Mouse (Mus musculus) embryonic facial prominence, embryonic 15.5 days (tissue): Measurements from ENCODE around the gene Akt1s1. TPM values are rescaled to one million over a fixed set of nuclear protein-coding genes. Genes with fewer than 3 reads are reported as not detected.

Experiments used
- ATAC-seq: fragments of 200-750 bp; cut with Nextera tagmentation; 2 replicates; pipeline ENCODE4 v1.8.0; 2017; ENCODE audit warnings: low read depth, moderate TSS enrichment; ENCODE audit not compliant: insufficient number of reproducible peaks, low FRiP score, low TSS enrichment
- H3K27ac ChIP-seq: fragments of 300-500 bp; sonication (generic); replicated peaks from 2 replicates; pipeline ENCODE4 v1.5.1; 2015; ENCODE audit warnings: mild to moderate bottlenecking, inconsistent platforms
- H3K27me3 ChIP-seq: fragments of 300-500 bp; sonication (generic); 2 replicates; pipeline ENCODE4 v1.6.1; 2015; ENCODE audit warnings: inconsistent platforms
- H3K36me3 ChIP-seq: fragments of 300-500 bp; sonication (generic); 2 replicates; pipeline ENCODE4 v1.6.1; 2015; ENCODE audit warnings: mild to moderate bottlenecking, inconsistent platforms
- H3K4me1 ChIP-seq: fragments of 300-500 bp; sonication (generic); 2 replicates; pipeline ENCODE4 v1.6.1; 2015; ENCODE audit warnings: inconsistent platforms
- H3K4me2 ChIP-seq: fragments of 300-500 bp; sonication (generic); replicated peaks from 2 replicates; pipeline ENCODE4 v1.6.1; 2015; ENCODE audit warnings: mild to moderate bottlenecking, inconsistent platforms
- H3K4me3 ChIP-seq: fragments of 300-500 bp; sonication (generic); replicated peaks from 2 replicates; pipeline ENCODE4 v1.5.1; 2015; ENCODE audit warnings: mild to moderate bottlenecking, inconsistent platforms
- H3K9ac ChIP-seq: fragments of 300-500 bp; sonication (generic); 2 replicates; pipeline ENCODE4 v1.6.1; 2015; ENCODE audit warnings: inconsistent platforms
- H3K9me3 ChIP-seq: fragments of 300-500 bp; sonication (generic); replicated peaks from 2 replicates; pipeline ENCODE4 v1.6.1; 2016; ENCODE audit warnings: inconsistent platforms
- WGBS: fragments of 180-500 bp; shearing (Covaris S2); methylation state at CpG from one replicate; pipeline ENCODE4 v1.1.7; 2015; 5-methylcytosine and 5-hydroxymethylcytosine counted together
- polyA plus RNA-seq: library from polyadenylated mRNA; unstranded; fragments of >200 nt; fragmentation: Nextera tagmentation; extraction: Ambion mirVana; gene quantifications from 2 replicates; pipeline ENCODE4 v1.2.1, GENCODE M21; 2015

Gene Akt1s1
- polyA plus RNA-seq, 1 experiment from 2014 or later = 127 TPM

GRCm38 (mm10) chr7:44864595-44865542, 16.1 kb downstream of the Akt1s1 start:
- no peaks in the 10 kb centered on the region for H3K27me3 ChIP-seq
- ATAC-seq = no peak
- no peak overlapping the region for H3K4me3 ChIP-seq
- no peaks in the 10 kb centered on the region for H3K9me3 ChIP-seq
- no peak overlapping the region for H3K9ac ChIP-seq
- H3K4me2 ChIP-seq = no peak overlapping the region
- peak overlapping the region; percentile 74 for H3K27ac ChIP-seq
- peaks cover 64% of the 10 kb centered on the region for H3K4me1 ChIP-seq
- peaks cover 52% of the 10 kb centered on the region for H3K36me3 ChIP-seq
- WGBS = 78% methylated on average over 24 of the region's 24 CpGs

GRCm38 (mm10) chr7:44866276-44867009, 17.7 kb downstream of the Akt1s1 start:
- H3K4me1 ChIP-seq = peaks cover 56% of the 10 kb centered on the region
- H3K27ac ChIP-seq = peak overlapping the region; percentile 74
- H3K9me3 ChIP-seq = no peaks in the 10 kb centered on the region
- 45% methylated on average over 15 of the region's 15 CpGs for WGBS
- no peak for ATAC-seq
- H3K36me3 ChIP-seq = peaks cover 48% of the 10 kb centered on the region
- peak overlapping the region; percentile 89 for H3K4me2 ChIP-seq
- peak overlapping the region; percentile 95 for H3K4me3 ChIP-seq
- H3K9ac ChIP-seq = no peak overlapping the region; the same call in 1 of the 2 replicates
- H3K27me3 ChIP-seq = no peaks in the 10 kb centered on the region

DNA sequence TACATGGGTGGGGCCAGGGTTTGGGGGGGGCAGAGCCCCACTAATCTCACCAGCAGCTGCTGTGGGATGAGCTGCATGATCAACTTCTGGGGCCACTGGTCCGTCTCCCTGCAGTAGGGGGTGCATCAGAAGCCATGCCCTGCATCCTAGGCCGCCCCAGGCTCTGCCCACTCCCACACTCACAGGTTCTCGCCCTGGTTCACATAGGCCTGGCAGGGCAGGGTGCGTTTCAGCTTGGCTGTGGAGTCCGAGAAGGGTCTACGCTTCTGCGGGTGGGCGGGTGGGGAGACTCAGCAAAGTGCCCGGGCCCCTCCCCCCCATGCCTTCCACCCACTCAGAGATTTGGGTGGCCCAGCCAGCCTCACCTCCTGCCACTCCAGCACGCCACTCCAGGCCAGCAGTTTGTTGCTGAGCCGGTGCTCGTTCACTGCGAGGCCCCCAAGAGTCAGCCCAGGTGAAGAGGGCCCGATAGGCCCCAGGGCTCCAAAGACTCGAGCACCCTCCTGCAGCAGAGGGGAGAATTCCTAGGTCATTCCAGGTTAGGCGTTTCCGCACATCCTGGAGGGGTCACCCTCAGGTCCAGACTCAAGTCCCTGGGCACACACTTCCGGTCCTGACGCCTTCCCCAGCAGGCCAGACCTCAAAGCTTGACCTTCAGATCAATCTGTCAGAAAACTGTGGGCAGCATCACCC, 18.4 kb downstream of the Akt1s1 start:
- H3K9ac ChIP-seq = peak overlapping the region; percentile 27
- peak overlapping the region; percentile 95 for H3K4me3 ChIP-seq
- 59% methylated on average over 19 of the region's 19 CpGs for WGBS
- H3K4me2 ChIP-seq = peak overlapping the region; percentile 89
- H3K36me3 ChIP-seq = peaks cover 41% of the 10 kb centered on the region
- H3K27ac ChIP-seq = peak overlapping the region; percentile 100
- no peaks in the 10 kb centered on the region for H3K9me3 ChIP-seq
- H3K4me1 ChIP-seq = peaks cover 56% of the 10 kb centered on the region
- ATAC-seq = no peak
- no peaks in the 10 kb centered on the region for H3K27me3 ChIP-seq

DNA sequence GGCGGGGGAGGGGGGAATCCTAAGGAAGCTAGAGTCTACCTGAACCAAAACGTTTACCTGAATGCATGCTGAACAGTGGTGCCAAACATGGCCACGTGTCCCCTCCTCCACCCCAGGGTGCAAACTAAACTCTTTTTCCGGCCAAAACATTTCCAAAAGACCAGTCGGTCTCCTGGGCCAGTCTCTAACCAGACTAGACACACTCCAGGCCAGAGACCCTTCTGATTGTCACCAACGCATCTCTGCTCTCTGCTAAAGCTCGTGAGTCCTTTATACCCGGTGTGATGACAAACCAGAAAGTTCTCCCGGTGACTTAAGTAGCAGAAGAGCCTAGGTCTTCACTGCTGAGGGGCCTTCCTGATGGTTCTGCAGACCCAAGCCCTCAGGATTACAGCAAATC, 19.0 kb downstream of the Akt1s1 start:
- peak overlapping the region; percentile 95 for H3K4me3 ChIP-seq
- peak overlapping the region; percentile 100 for H3K27ac ChIP-seq
- peak overlapping the region; percentile 100 for H3K9ac ChIP-seq
- 39% methylated on average over 9 of the region's 9 CpGs for WGBS
- H3K36me3 ChIP-seq = peaks cover 35% of the 10 kb centered on the region
- ATAC-seq = no peak
- H3K9me3 ChIP-seq = no peaks in the 10 kb centered on the region
- H3K27me3 ChIP-seq = no peaks in the 10 kb centered on the region
- peak overlapping the region; percentile 89 for H3K4me2 ChIP-seq
- peaks cover 56% of the 10 kb centered on the region for H3K4me1 ChIP-seq

DNA sequence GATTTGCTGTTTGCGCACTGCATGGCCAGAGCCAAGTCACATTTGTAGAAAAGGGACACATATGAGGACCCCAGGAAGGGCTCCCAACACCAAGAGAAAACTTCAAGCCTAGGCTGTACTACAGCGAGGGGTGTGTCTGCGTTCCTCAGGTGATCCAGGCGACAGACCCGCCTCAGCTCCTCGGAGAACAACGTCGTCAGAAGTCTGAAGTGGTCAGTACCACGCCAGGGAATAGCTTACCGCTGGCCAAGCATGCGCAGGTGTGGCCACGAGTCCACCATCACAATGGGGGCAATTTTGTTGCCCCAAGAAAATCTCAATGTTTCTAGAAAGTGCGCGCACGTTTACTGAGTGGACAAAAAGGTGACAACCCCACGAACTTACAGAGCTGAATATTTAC, 19.7 kb downstream of the Akt1s1 start:
- ATAC-seq = no peak
- H3K27ac ChIP-seq = peak overlapping the region; percentile 100
- H3K36me3 ChIP-seq = peaks cover 28% of the 10 kb centered on the region
- 4% methylated on average over 16 of the region's 16 CpGs for WGBS
- peak overlapping the region; percentile 100 for H3K9ac ChIP-seq
- no peaks in the 10 kb centered on the region for H3K9me3 ChIP-seq
- H3K4me2 ChIP-seq = peak overlapping the region; percentile 89
- peak overlapping the region; percentile 95 for H3K4me3 ChIP-seq
- H3K4me1 ChIP-seq = peaks cover 54% of the 10 kb centered on the region
- H3K27me3 ChIP-seq = no peaks in the 10 kb centered on the region

- Histone ChIP-seq H3K9me3 (no peaks in the 10 kb centered on the region), H3K4me3 (peak overlapping the region; percentile 95), H3K4me2 (peak overlapping the region; percentile 89), H3K27ac (peak overlapping the region; percentile 100), H3K36me3 (peaks cover 22% of the 10 kb centered on the region), H3K4me1 (peaks cover 50% of the 10 kb centered on the region), H3K9ac (peak overlapping the region; percentile 100), H3K27me3 (no peaks in the 10 kb centered on the region)
- peak; percentile 72 for ATAC-seq
- WGBS = under 1% methylated on average over 84 of the region's 108 CpGs
Observed at GRCm38 (mm10) chr7:44868919-44869696, 20.3 kb downstream of the Akt1s1 start.

- H3K4me3 ChIP-seq = peak within 1 kb of the TSS; percentile 95
- no peaks in the 10 kb centered on the region for H3K9me3 ChIP-seq
- peak within 1 kb of the TSS; percentile 100 for H3K27ac ChIP-seq
- H3K4me2 ChIP-seq = peak within 1 kb of the TSS; percentile 89
- no peaks in the 10 kb centered on the region for H3K27me3 ChIP-seq
- peak within 1 kb of the TSS; percentile 100 for H3K9ac ChIP-seq
- peak; percentile 93 for ATAC-seq
- H3K4me1 ChIP-seq = peaks cover 42% of the 10 kb centered on the region
- WGBS = 8% methylated on average over 28 of the region's 29 CpGs
- H3K36me3 ChIP-seq = peaks cover 14% of the 10 kb centered on the region
Observed at GRCm38 (mm10) chr7:44869697-44870528, 21.1 kb downstream of the Akt1s1 start, which contains the start of gene Ptov1. Gene Ptov1, minus strand, starts transcription at chr7:44869788.

- peak overlapping the region; percentile 100; the same call in 1 of the 2 replicates for H3K27ac ChIP-seq
Observed at GRCm38 (mm10) chr7:44870614-44871013, 21.8 kb downstream of the Akt1s1 start.

GRCm38 (mm10) chr7:44871181-44871580, 22.4 kb downstream of the Akt1s1 start:
- H3K4me3 ChIP-seq = no peak overlapping the region
- H3K27me3 ChIP-seq = no peaks in the 10 kb centered on the region
- ATAC-seq = no peak
- peaks cover 6% of the 10 kb centered on the region for H3K36me3 ChIP-seq
- peaks cover 29% of the 10 kb centered on the region for H3K4me1 ChIP-seq
- 73% methylated on average over 1 of the region's 1 CpGs for WGBS
- no peak overlapping the region for H3K9ac ChIP-seq
- no peak overlapping the region for H3K4me2 ChIP-seq
- H3K27ac ChIP-seq = no peak overlapping the region
- no peaks in the 10 kb centered on the region for H3K9me3 ChIP-seq

More at GRCm38 (mm10) chr7:44870614-44871013, 21.8 kb downstream of the Akt1s1 start:
- peaks cover 7% of the 10 kb centered on the region for H3K36me3 ChIP-seq
- peak overlapping the region; percentile 89 for H3K4me2 ChIP-seq
- WGBS = 76% methylated on average over 6 of the region's 6 CpGs
- peak overlapping the region; percentile 95 for H3K4me3 ChIP-seq
- H3K4me1 ChIP-seq = peaks cover 35% of the 10 kb centered on the region
- ATAC-seq = no peak
- no peak overlapping the region for H3K9ac ChIP-seq
- H3K9me3 ChIP-seq = no peaks in the 10 kb centered on the region
- H3K27me3 ChIP-seq = no peaks in the 10 kb centered on the region
